Mouse (Mus musculus): Measurements from ENCODE around the gene Col13a1. TPM values are rescaled to one million over a fixed set of nuclear protein-coding genes. Genes with fewer than 3 reads are reported as not detected.
A peak's percentile ranks its signal among the peaks of the same experiment; 100 is the strongest.

Col13a1 gene
- polyA plus RNA-seq, 1 experiment from 2014 or later, result 6.9 TPM

DNA sequence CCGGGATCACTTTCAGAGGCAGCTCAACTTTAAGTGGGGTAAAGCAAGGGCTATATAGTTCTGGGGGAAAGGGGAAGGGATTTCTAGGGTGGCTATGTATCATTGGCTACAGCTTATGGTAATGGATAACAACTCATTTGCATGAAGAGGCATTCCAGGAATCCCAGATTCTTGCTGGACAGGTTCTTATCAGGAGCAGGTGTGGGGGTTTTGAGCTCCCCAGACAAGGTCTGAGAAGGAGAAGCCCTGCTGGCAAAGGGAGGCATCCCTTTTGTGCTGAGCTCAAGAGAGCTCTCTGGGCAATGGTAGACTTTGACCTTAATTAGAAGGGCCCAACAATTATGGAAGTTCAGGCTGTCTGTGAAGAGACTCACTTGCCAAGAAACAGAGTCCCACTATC lies 21.3 kb upstream of the Col13a1 start:
- H3K4me1 ChIP-seq, result no peaks in the 10 kb centered on the region
- H3K27ac ChIP-seq, result no peak overlapping the region

DNA sequence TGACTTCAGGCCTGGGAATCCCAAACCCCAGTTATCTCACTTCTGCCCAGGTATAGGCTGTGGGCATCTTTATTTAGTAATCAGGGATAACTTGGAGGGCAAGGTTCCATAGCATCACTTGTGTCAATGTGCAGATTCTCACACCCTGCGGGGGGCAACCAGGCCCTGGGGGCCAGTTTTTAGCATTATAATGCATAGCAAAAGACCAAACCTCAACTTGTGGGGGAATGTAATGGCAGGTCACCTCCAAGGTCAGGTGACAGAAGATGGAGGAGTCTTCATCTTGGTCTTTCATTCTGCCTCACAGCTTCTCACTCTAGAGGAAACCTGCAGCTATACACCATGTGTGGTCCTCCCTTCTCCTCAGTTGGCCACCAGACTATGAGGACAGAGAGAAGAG lies 20.9 kb upstream of the Col13a1 start:
- H3K9me3 ChIP-seq, result no peaks in the 10 kb centered on the region
- H3K36me3 ChIP-seq, result no peaks in the 10 kb centered on the region
- no peak overlapping the region for H3K9ac ChIP-seq
- H3K4me2 ChIP-seq (replicated peaks), result no peak overlapping the region
- H3K4me1 ChIP-seq, result no peaks in the 10 kb centered on the region
- no peak for ATAC-seq (ENCODE audit: insufficient number of reproducible peaks, insufficient read depth, low FRiP score, low TSS enrichment)
- H3K27ac ChIP-seq, result no peak overlapping the region
- H3K4me3 ChIP-seq, result no peak overlapping the region
- WGBS, result 76% methylated on average over 1 of the region's 1 CpGs
- H3K27me3 ChIP-seq, result no peaks in the 10 kb centered on the region

More for the DNA sequence above, 21.3 kb upstream of the Col13a1 start:
- Histone ChIP-seq H3K9ac (no peak overlapping the region), H3K27me3 (no peaks in the 10 kb centered on the region), H3K4me2 (replicated peaks) (no peak overlapping the region), H3K9me3 (no peaks in the 10 kb centered on the region), H3K4me3 (no peak overlapping the region), H3K36me3 (no peaks in the 10 kb centered on the region)
- WGBS, result 93% methylated on average over 1 of the region's 1 CpGs
- ATAC-seq (ENCODE audit: insufficient number of reproducible peaks, insufficient read depth, low FRiP score, low TSS enrichment), result no peak

DNA sequence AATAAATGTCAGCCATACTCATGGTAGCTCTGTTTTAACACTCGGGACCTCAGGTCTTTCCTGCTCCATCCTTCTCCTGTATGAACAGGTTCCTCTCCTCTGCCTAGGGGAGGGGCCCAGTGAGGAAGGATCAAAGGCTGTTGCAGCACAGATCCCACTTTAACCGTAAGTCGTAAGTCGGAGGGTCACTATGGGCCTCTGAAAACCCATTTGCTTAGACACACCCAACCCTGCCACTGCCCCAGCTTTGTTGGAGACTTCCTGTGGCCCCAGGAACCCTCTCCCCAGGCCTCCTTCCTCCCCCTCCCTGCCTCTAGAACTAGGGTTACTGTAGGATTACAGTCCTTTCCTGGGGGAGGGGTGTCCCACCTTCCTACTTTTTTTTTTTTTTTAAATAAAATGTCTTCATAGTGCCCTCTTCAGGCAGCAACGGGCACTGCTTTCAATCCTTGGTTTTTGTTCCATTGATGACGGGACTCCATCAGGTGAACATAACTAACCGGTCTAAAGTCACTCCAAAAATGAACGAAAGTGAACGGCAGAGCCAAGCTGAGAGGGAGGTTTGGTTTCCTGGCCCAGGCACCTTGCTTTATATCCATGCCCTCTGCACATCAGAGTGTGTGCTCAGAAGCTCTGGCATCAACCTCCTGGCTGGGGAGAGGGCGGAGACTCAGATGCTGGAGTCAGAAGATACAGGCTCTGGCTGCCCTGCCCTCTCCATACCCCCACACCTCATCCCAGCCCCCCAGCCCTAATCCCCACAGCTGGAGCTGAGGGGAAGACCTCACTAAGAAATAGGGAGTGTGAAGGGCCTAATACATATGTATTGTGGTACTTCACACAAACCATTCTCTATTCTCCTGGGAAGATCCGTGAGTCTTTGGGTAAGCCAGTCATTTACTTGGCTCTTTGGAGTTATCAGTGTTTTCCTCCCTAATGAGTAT lies 12.8 kb upstream of the Col13a1 start:
- Histone ChIP-seq H3K4me1 (no peaks in the 10 kb centered on the region), H3K9me3 (no peaks in the 10 kb centered on the region), H3K4me3 (no peak overlapping the region), H3K36me3 (no peaks in the 10 kb centered on the region), H3K27me3 (no peaks in the 10 kb centered on the region), H3K9ac (no peak overlapping the region), H3K27ac (no peak overlapping the region), H3K4me2 (replicated peaks) (no peak overlapping the region)
- no peak for ATAC-seq (ENCODE audit: insufficient number of reproducible peaks, insufficient read depth, low FRiP score, low TSS enrichment)
- WGBS, result 28% methylated on average over 11 of the region's 11 CpGs

DNA sequence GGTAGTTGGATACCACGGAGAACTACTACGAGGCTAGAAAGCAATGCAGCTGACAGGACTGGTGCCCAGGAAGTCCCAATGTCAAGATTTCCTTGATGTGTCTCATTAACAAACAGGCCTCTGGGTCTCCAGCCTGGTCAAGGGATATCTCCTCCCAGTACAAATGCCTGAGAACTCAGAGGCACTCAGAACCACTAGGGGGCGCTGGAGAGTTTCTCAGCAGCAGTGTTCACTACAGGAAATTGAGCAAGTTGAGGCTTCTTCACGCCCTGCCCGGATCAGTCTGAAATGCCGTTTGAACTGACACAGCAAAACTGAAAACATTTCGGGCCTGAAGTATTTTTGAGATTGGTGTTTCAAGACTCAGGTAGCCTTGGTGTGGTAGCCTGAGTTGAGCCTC lies 1.5 kb upstream of the Col13a1 start:
- Histone ChIP-seq H3K27me3 (peaks cover 34% of the 10 kb centered on the region), H3K9ac (no peak overlapping the region), H3K27ac (no peak overlapping the region), H3K4me3 (no peak overlapping the region), H3K4me1 (peaks cover 29% of the 10 kb centered on the region), H3K4me2 (replicated peaks) (no peak overlapping the region), H3K9me3 (no peaks in the 10 kb centered on the region), H3K36me3 (no peaks in the 10 kb centered on the region)
- ATAC-seq (ENCODE audit: insufficient number of reproducible peaks, insufficient read depth, low FRiP score, low TSS enrichment), result no peak
- 2% methylated on average over 7 of the region's 7 CpGs for WGBS

DNA sequence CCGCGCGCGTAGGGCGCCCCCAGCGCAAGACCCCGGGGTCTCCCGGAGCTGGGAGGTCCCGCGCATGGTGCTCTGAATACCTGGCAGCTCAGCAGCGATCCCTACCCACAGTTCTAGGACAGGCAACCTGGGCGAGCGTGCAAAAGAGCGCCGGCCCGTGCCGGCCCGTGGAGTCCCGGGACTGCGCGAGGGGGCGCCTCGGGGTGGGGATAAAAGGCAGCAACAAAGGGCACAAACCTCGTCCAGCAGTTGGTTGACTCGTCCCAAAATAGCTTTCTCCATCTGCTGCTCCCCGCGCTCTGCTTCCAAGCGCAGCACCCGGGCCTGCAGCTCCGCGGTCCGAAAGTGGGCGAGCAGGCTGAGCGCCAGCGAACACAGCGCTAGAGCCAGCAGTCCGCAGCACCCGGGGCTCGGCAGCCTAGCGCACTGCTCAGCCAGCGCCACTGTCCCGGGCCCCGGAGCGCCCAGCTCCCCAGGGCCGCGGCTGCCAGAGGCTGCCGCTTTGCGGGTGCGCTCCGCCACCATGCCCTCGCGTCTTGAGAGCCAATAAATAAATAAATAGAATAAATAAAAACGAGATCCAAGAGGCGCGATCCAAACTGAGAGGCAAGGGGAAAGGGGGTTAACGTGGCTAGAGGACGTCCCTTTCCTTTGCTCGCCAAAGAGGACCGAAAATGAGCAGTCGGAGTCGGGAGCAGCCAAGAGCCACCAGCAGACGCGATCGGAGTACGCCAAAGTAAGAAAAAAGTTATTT lies 619 bp downstream of the Col13a1 start:
- Histone ChIP-seq H3K9ac (peak overlapping the region; percentile 55), H3K4me3 (peak overlapping the region; percentile 47), H3K9me3 (no peaks in the 10 kb centered on the region), H3K4me1 (peaks cover 29% of the 10 kb centered on the region), H3K4me2 (replicated peaks) (peak overlapping the region; percentile 92), H3K27ac (no peak overlapping the region), H3K27me3 (peaks cover 34% of the 10 kb centered on the region), H3K36me3 (no peaks in the 10 kb centered on the region)
- no peak for ATAC-seq (ENCODE audit: insufficient number of reproducible peaks, insufficient read depth, low FRiP score, low TSS enrichment)
- under 1% methylated on average over 65 of the region's 65 CpGs for WGBS

DNA sequence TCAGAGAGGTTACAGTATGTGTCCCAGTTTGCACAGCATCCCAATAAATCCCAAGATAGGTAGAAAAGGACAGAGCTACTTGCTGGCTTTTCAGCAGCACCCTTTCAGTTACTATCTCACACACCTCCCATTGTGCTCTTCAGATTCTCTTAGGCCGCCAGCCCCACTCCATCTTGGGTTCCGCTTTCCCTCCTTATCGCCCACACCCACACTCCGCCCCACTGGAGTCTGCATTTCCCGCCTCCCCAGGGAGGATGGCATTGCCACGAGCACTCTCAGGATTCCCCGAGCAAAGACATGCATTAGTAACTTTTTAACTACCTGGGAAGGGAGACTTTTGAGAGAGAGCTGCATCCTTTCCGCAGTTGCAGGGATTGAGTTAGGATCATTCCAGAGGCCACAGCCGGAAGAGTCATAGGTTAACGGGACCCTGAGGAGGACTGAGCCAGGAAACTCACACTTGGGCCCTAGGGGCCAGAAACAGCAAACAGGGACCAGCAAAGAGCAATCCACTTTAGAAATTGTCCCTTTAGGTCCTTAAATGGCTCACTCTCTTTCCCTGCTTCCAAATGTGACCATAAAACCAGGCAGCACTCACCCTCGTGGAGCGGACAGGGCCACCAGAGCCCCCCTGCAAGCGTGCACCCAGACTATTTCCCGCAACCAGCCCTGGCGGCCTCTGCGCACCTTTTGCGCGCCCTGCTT lies 1.4 kb downstream of the Col13a1 start:
- Histone ChIP-seq H3K27ac (no peak overlapping the region), H3K36me3 (no peaks in the 10 kb centered on the region), H3K27me3 (peaks cover 34% of the 10 kb centered on the region), H3K4me2 (replicated peaks) (peak overlapping the region; percentile 92), H3K4me1 (peaks cover 29% of the 10 kb centered on the region), H3K9ac (peak overlapping the region; percentile 55), H3K4me3 (peak overlapping the region; percentile 47), H3K9me3 (no peaks in the 10 kb centered on the region)
- no peak for ATAC-seq (ENCODE audit: insufficient number of reproducible peaks, insufficient read depth, low FRiP score, low TSS enrichment)
- 6% methylated on average over 18 of the region's 18 CpGs for WGBS

DNA sequence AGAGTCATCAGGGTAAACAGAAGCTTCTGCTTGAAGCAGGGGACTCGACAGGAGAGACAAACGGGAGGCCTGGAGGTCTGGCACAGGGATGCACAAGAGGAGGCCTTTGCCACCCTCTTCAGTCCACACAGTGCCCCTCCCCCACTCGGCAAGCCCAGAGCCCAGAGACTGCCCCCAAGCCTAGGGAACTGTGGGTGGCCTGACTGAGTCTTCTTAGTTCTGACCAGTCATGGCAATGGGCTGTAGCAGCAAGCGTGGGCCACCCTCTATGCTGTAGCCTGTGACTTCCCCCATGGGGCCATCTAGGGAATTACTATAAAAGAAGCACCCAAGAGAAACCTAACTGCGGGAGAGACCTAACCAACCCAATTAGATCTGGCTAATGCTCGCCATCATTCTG lies 1.9 kb downstream of the Col13a1 start:
- H3K4me1 ChIP-seq, result peaks cover 32% of the 10 kb centered on the region
- peak overlapping the region; percentile 47 for H3K4me3 ChIP-seq
- peaks cover 34% of the 10 kb centered on the region for H3K27me3 ChIP-seq
- no peaks in the 10 kb centered on the region for H3K36me3 ChIP-seq
- no peak overlapping the region for H3K27ac ChIP-seq
- H3K9me3 ChIP-seq, result no peaks in the 10 kb centered on the region
- WGBS, result 9% methylated on average over 6 of the region's 6 CpGs
- ATAC-seq (ENCODE audit: insufficient number of reproducible peaks, insufficient read depth, low FRiP score, low TSS enrichment), result no peak
- no peak overlapping the region for H3K9ac ChIP-seq
- H3K4me2 ChIP-seq (replicated peaks), result peak overlapping the region; percentile 92

DNA sequence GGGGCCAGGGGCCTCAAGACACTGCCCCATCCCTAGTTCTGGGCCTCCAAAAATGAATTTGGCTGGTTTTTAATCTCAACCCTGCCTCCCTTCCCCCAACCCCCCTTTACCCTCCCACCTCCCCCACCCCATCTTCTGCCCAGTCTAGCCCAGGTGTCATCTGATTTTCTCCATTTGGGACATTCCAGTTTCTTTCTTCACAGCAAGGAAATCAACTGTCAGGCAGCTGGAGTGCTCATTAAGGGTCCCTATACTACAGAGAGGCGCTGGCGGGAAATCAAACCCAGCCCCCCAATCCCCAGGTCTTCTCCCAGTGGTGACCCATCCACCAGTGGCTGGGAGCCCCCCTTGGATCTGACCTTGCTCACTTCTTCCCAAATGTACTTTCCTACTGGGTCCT lies 4.3 kb downstream of the Col13a1 start:
- Histone ChIP-seq H3K36me3 (no peaks in the 10 kb centered on the region), H3K4me2 (replicated peaks) (no peak overlapping the region), H3K27me3 (peaks cover 29% of the 10 kb centered on the region), H3K9me3 (no peaks in the 10 kb centered on the region), H3K4me1 (peaks cover 29% of the 10 kb centered on the region), H3K27ac (no peak overlapping the region), H3K4me3 (no peak overlapping the region), H3K9ac (no peak overlapping the region)
- ATAC-seq (ENCODE audit: insufficient number of reproducible peaks, insufficient read depth, low FRiP score, low TSS enrichment), result no peak
- 68% methylated on average over 2 of the region's 2 CpGs for WGBS

DNA sequence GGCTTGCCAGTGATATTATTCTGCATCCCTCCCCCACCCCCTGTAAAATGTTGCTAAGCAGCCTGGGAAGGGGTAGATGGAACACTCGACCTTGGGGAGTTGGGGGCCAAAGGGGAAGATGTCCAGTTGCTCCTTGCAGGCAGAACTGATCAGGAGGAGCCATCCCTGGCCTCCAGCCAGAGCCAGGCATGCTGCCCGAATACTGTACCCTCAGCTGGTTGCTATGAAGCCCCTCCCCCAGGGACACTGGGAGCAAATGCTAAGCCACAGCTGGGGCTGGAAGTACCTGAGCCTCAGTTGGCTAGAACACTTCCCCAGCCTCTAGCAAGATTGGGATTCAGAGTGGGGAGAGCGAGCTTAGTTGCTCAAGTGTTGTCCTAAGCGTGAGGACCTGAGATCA lies 6.9 kb downstream of the Col13a1 start:
- Histone ChIP-seq H3K4me1 (peaks cover 15% of the 10 kb centered on the region), H3K27ac (no peak overlapping the region), H3K4me2 (replicated peaks) (no peak overlapping the region), H3K36me3 (no peaks in the 10 kb centered on the region), H3K27me3 (peaks cover 5% of the 10 kb centered on the region), H3K9ac (no peak overlapping the region), H3K9me3 (no peaks in the 10 kb centered on the region), H3K4me3 (no peak overlapping the region)
- ATAC-seq (ENCODE audit: insufficient number of reproducible peaks, insufficient read depth, low FRiP score, low TSS enrichment), result no peak
- 21% methylated on average over 4 of the region's 4 CpGs for WGBS

DNA sequence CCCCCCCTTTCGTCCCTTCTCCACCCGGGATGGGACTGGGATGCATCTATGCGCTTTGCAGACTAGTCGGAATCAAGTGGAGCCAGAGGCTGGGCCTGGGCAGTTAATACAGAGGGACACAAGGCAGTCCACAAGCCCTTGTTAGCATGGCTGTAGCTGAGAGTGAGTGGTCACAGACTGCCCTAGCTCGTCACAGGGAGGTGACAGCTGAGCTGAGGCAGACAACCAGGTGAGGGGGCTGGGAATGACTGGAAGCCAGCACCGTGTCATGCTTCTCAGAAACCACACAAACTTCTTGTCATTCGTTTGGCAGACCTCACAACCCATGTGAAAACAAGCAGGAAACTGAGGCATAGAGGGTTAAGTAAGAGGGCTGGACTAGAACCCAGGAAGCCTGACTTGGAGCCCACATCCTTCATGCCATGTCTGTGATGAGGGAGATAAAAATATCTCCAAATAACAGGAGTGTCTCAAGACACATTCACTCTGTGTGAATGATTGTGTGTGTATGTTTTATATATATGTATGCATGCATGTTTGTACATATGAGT lies 10.8 kb downstream of the Col13a1 start:
- Histone ChIP-seq H3K27me3 (no peaks in the 10 kb centered on the region; the same call in 1 of the 2 replicates), H3K36me3 (no peaks in the 10 kb centered on the region), H3K9ac (no peak overlapping the region), H3K27ac (no peak overlapping the region), H3K4me1 (peaks cover 16% of the 10 kb centered on the region), H3K4me2 (replicated peaks) (no peak overlapping the region), H3K4me3 (no peak overlapping the region), H3K9me3 (no peaks in the 10 kb centered on the region)
- ATAC-seq (ENCODE audit: insufficient number of reproducible peaks, insufficient read depth, low FRiP score, low TSS enrichment), result no peak
- WGBS, result 70% methylated on average over 7 of the region's 7 CpGs

DNA sequence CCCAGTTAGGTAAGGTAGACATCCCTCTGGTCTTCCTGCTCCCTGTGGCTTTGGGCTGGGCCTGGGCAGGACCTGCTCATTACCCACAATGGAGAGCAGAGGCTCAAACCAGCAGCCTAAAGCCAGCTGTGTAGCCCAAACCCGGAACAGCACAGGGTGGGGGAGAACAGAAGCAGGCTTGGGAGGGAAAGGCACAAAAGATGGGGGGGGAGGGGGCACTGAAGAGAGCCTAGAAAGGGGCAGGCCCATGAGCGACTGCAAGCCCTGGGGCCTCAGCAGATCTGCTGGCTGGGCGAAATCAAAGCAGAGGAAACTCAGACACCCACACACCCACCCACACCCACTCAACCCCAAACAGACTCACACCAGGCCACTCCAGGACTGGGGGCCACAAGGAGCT lies 11.7 kb downstream of the Col13a1 start:
- peaks cover 16% of the 10 kb centered on the region for H3K4me1 ChIP-seq
- ATAC-seq (ENCODE audit: insufficient number of reproducible peaks, insufficient read depth, low FRiP score, low TSS enrichment), result no peak
- H3K36me3 ChIP-seq, result no peaks in the 10 kb centered on the region
- 52% methylated on average over 3 of the region's 3 CpGs for WGBS
- no peak overlapping the region for H3K4me2 ChIP-seq (replicated peaks)
- no peak overlapping the region for H3K27ac ChIP-seq
- no peaks in the 10 kb centered on the region; the same call in 1 of the 2 replicates for H3K27me3 ChIP-seq
- H3K4me3 ChIP-seq, result no peak overlapping the region
- H3K9ac ChIP-seq, result no peak overlapping the region
- H3K9me3 ChIP-seq, result no peaks in the 10 kb centered on the region

Measured in embryonic facial prominence, embryonic 12.5 days (tissue).